Mouse (Mus musculus) CD8-positive naive resting alpha-beta T cell, adult 2 months (primary cell): ENCODE results near the gene Pnpla3.

ENCODE experiments used
- DNase-seq, 2 experiments: peaks; one replicate each; pipeline ENCODE4 v3.0.0; 2022; ENCODE audit warnings: low read depth in 2 of 2, low spot score in 2 of 2

Pnpla3 gene

GRCm38 (mm10) chr15:84216461-84217084 lies 48.9 kb downstream of the Pnpla3 start:
- DNase-seq, result no peak

- no peak for DNase-seq
Observed at GRCm38 (mm10) chr15:84217969-84218782, 50.5 kb downstream of the Pnpla3 start.

- no peak for DNase-seq
Observed at GRCm38 (mm10) chr15:84218783-84219271, 51.2 kb downstream of the Pnpla3 start.

- no peak for DNase-seq
Observed at GRCm38 (mm10) chr15:84221539-84221938, 53.9 kb downstream of the Pnpla3 start.

- DNase-seq, result no peak
Observed at GRCm38 (mm10) chr15:84223423-84223822, 55.8 kb downstream of the Pnpla3 start.

- DNase-seq, result no peak
Observed at GRCm38 (mm10) chr15:84224779-84225178, 57.1 kb downstream of the Pnpla3 start.

GRCm38 (mm10) chr15:84226918-84227317 lies 59.3 kb downstream of the Pnpla3 start:
- no peak for DNase-seq

- DNase-seq, result no peak
Observed at GRCm38 (mm10) chr15:84230661-84231060, 63.0 kb downstream of the Pnpla3 start.

GRCm38 (mm10) chr15:84231113-84231712 lies 63.6 kb downstream of the Pnpla3 start:
- no peak for DNase-seq

- DNase-seq, result no peak
Observed at GRCm38 (mm10) chr15:84231721-84232561, 64.3 kb downstream of the Pnpla3 start, which contains the start of gene Parvb. Parvb (plus strand) TSS chr15:84232043.

- DNase-seq, result no peak
Observed at GRCm38 (mm10) chr15:84232609-84233008, 65.0 kb downstream of the Pnpla3 start.

- no peak for DNase-seq
Observed at GRCm38 (mm10) chr15:84234794-84235581, 67.4 kb downstream of the Pnpla3 start.

- no peak for DNase-seq
Observed at GRCm38 (mm10) chr15:84235646-84236045, 68.0 kb downstream of the Pnpla3 start.
